Mouse (Mus musculus) intestine, embryonic 15.5 days (tissue): ENCODE measurements around the gene Hmgcll1. TPM values are rescaled to one million over a fixed set of nuclear protein-coding genes. Genes with fewer than 3 reads are reported as not detected.

ENCODE experiments used
- ATAC-seq: fragments of 200-750 bp; cut with Nextera tagmentation; 2 replicates; pipeline ENCODE4 v1.8.0; 2017; ENCODE audit warnings: moderate TSS enrichment, moderate library complexity
- H3K27ac ChIP-seq: fragments of 300-500 bp; sonication (generic); 2 replicates; pipeline ENCODE4 v1.5.1; 2015; ENCODE audit warnings: mild to moderate bottlenecking, inconsistent platforms
- H3K27me3 ChIP-seq: fragments of 300-500 bp; sonication (generic); replicated peaks from 2 replicates; pipeline ENCODE4 v1.6.1; 2015; ENCODE audit warnings: inconsistent platforms
- H3K36me3 ChIP-seq: fragments of 300-500 bp; sonication (generic); 2 replicates; pipeline ENCODE4 v1.6.1; 2015; ENCODE audit warnings: inconsistent platforms
- H3K4me1 ChIP-seq: fragments of 300-500 bp; sonication (generic); replicated peaks from 2 replicates; pipeline ENCODE4 v1.6.1; 2015; ENCODE audit warnings: inconsistent platforms
- H3K4me2 ChIP-seq: fragments of 300-500 bp; sonication (generic); replicated peaks from 2 replicates; pipeline ENCODE4 v1.6.1; 2015; ENCODE audit warnings: mild to moderate bottlenecking, inconsistent platforms
- H3K4me3 ChIP-seq: fragments of 300-500 bp; sonication (generic); replicated peaks from 2 replicates; pipeline ENCODE4 v1.5.1; 2015; ENCODE audit warnings: inconsistent platforms
- H3K9ac ChIP-seq: fragments of 300-500 bp; sonication (generic); 2 replicates; pipeline ENCODE4 v1.6.1; 2015; ENCODE audit warnings: inconsistent platforms
- H3K9me3 ChIP-seq: fragments of 300-500 bp; sonication (generic); 2 replicates; pipeline ENCODE4 v1.6.1; 2016; ENCODE audit warnings: inconsistent platforms
- WGBS: fragments of 180-500 bp; shearing (Covaris S2); methylation state at CpG from one replicate; pipeline ENCODE4 v1.1.7; 2015; 5-methylcytosine and 5-hydroxymethylcytosine counted together
- polyA plus RNA-seq: library from polyadenylated mRNA; unstranded; fragments of >200 nt; fragmentation: Nextera tagmentation; extraction: Ambion mirVana; gene quantifications from 2 replicates; pipeline ENCODE4 v1.2.1, GENCODE M21; 2015

Hmgcll1 gene
- polyA plus RNA-seq, 1 experiment from 2014 or later, result 1.2 TPM

GRCm38 (mm10) chr9:76023551-76023973 lies 8.9 kb downstream of the Hmgcll1 start:
- H3K4me2 ChIP-seq, result no peak overlapping the region
- H3K4me1 ChIP-seq, result no peaks in the 10 kb centered on the region
- no peaks in the 10 kb centered on the region for H3K27me3 ChIP-seq
- no peaks in the 10 kb centered on the region for H3K9me3 ChIP-seq
- H3K27ac ChIP-seq, result no peak overlapping the region
- WGBS, result 73% methylated on average over 5 of the region's 5 CpGs
- no peaks in the 10 kb centered on the region for H3K36me3 ChIP-seq
- H3K9ac ChIP-seq, result no peak overlapping the region
- ATAC-seq, result no peak
- H3K4me3 ChIP-seq, result no peak overlapping the region

GRCm38 (mm10) chr9:76024277-76025246 lies 9.9 kb downstream of the Hmgcll1 start:
- 51% methylated on average over 5 of the region's 5 CpGs for WGBS
- no peak overlapping the region; the same call in 1 of the 2 replicates for H3K27ac ChIP-seq

GRCm38 (mm10) chr9:76029471-76030199 lies 15.0 kb downstream of the Hmgcll1 start:
- no peaks in the 10 kb centered on the region for H3K4me1 ChIP-seq
- no peak for ATAC-seq
- H3K9ac ChIP-seq, result no peak overlapping the region
- no peaks in the 10 kb centered on the region for H3K27me3 ChIP-seq
- H3K4me3 ChIP-seq, result no peak overlapping the region
- no peaks in the 10 kb centered on the region for H3K36me3 ChIP-seq
- WGBS, result 72% methylated on average over 16 of the region's 16 CpGs
- H3K9me3 ChIP-seq, result no peaks in the 10 kb centered on the region
- H3K4me2 ChIP-seq, result no peak overlapping the region
- no peak overlapping the region for H3K27ac ChIP-seq

More at GRCm38 (mm10) chr9:76024277-76025246, 9.9 kb downstream of the Hmgcll1 start:
- Histone ChIP-seq H3K9ac (no peak overlapping the region), H3K27me3 (no peaks in the 10 kb centered on the region), H3K36me3 (no peaks in the 10 kb centered on the region), H3K4me2 (no peak overlapping the region), H3K9me3 (no peaks in the 10 kb centered on the region), H3K4me1 (no peaks in the 10 kb centered on the region), H3K4me3 (no peak overlapping the region)
- no peak for ATAC-seq

- H3K9me3 ChIP-seq, result no peaks in the 10 kb centered on the region
- 57% methylated on average over 7 of the region's 7 CpGs for WGBS
Measured at GRCm38 (mm10) chr9:76035058-76035457, 20.4 kb downstream of the Hmgcll1 start.

GRCm38 (mm10) chr9:76038327-76039103 lies 23.9 kb downstream of the Hmgcll1 start:
- no peak for ATAC-seq
- no peaks in the 10 kb centered on the region for H3K27me3 ChIP-seq
- no peak overlapping the region for H3K4me2 ChIP-seq
- no peaks in the 10 kb centered on the region for H3K9me3 ChIP-seq
- 56% methylated on average over 9 of the region's 9 CpGs for WGBS
- no peak overlapping the region for H3K4me3 ChIP-seq
- no peaks in the 10 kb centered on the region for H3K4me1 ChIP-seq
- H3K9ac ChIP-seq, result no peak overlapping the region
- H3K36me3 ChIP-seq, result no peaks in the 10 kb centered on the region
- H3K27ac ChIP-seq, result no peak overlapping the region

More at GRCm38 (mm10) chr9:76035058-76035457, 20.4 kb downstream of the Hmgcll1 start:
- Histone ChIP-seq H3K9ac (no peak overlapping the region), H3K36me3 (no peaks in the 10 kb centered on the region), H3K4me1 (no peaks in the 10 kb centered on the region), H3K4me2 (no peak overlapping the region), H3K4me3 (no peak overlapping the region), H3K27ac (no peak overlapping the region), H3K27me3 (no peaks in the 10 kb centered on the region)
- no peak for ATAC-seq

- 87% methylated on average over 5 of the region's 5 CpGs for WGBS
- no peak overlapping the region for H3K4me2 ChIP-seq
- no peak for ATAC-seq
Measured at GRCm38 (mm10) chr9:76039711-76040110, 25.1 kb downstream of the Hmgcll1 start.

GRCm38 (mm10) chr9:76043341-76043740 lies 28.7 kb downstream of the Hmgcll1 start:
- no peak for ATAC-seq
- Histone ChIP-seq H3K4me1 (no peaks in the 10 kb centered on the region), H3K27ac (no peak overlapping the region), H3K27me3 (no peaks in the 10 kb centered on the region), H3K9ac (no peak overlapping the region), H3K9me3 (no peaks in the 10 kb centered on the region), H3K4me2 (no peak overlapping the region), H3K36me3 (no peaks in the 10 kb centered on the region), H3K4me3 (no peak overlapping the region)
- WGBS, result 78% methylated on average over 5 of the region's 5 CpGs

More at GRCm38 (mm10) chr9:76039711-76040110, 25.1 kb downstream of the Hmgcll1 start:
- Histone ChIP-seq H3K27ac (no peak overlapping the region), H3K4me1 (no peaks in the 10 kb centered on the region), H3K27me3 (no peaks in the 10 kb centered on the region), H3K9me3 (no peaks in the 10 kb centered on the region), H3K9ac (no peak overlapping the region), H3K36me3 (no peaks in the 10 kb centered on the region), H3K4me3 (no peak overlapping the region)

- Histone ChIP-seq H3K27me3 (no peaks in the 10 kb centered on the region), H3K9ac (no peak overlapping the region), H3K9me3 (no peaks in the 10 kb centered on the region), H3K36me3 (no peaks in the 10 kb centered on the region), H3K4me2 (no peak overlapping the region), H3K27ac (no peak overlapping the region), H3K4me1 (no peaks in the 10 kb centered on the region), H3K4me3 (no peak overlapping the region)
- 69% methylated on average over 3 of the region's 3 CpGs for WGBS
- ATAC-seq, result no peak
Measured at GRCm38 (mm10) chr9:76060935-76061334, 46.3 kb downstream of the Hmgcll1 start.

- ATAC-seq, result no peak
- H3K27me3 ChIP-seq, result no peaks in the 10 kb centered on the region
- H3K4me2 ChIP-seq, result no peak overlapping the region
- no peak overlapping the region for H3K4me3 ChIP-seq
- no peaks in the 10 kb centered on the region for H3K36me3 ChIP-seq
- H3K9ac ChIP-seq, result no peak overlapping the region
- H3K9me3 ChIP-seq, result no peaks in the 10 kb centered on the region
- WGBS, result 45% methylated on average over 4 of the region's 4 CpGs
- H3K4me1 ChIP-seq, result no peaks in the 10 kb centered on the region
- no peak overlapping the region for H3K27ac ChIP-seq
Measured at GRCm38 (mm10) chr9:76061492-76061891, 46.8 kb downstream of the Hmgcll1 start.

- H3K4me2 ChIP-seq, result no peak overlapping the region
- H3K36me3 ChIP-seq, result no peaks in the 10 kb centered on the region
- ATAC-seq, result no peak
- H3K9ac ChIP-seq, result no peak overlapping the region
- WGBS, result 50% methylated on average over 2 of the region's 2 CpGs
- H3K27ac ChIP-seq, result no peak overlapping the region
- H3K4me3 ChIP-seq, result no peak overlapping the region
- no peaks in the 10 kb centered on the region for H3K27me3 ChIP-seq
- no peaks in the 10 kb centered on the region for H3K9me3 ChIP-seq
- H3K4me1 ChIP-seq, result no peaks in the 10 kb centered on the region
Measured at GRCm38 (mm10) chr9:76064164-76064563, 49.5 kb downstream of the Hmgcll1 start.

- Histone ChIP-seq H3K27ac (no peak overlapping the region), H3K36me3 (no peaks in the 10 kb centered on the region), H3K4me1 (no peaks in the 10 kb centered on the region), H3K4me3 (no peak overlapping the region), H3K9me3 (no peaks in the 10 kb centered on the region), H3K9ac (no peak overlapping the region), H3K4me2 (no peak overlapping the region), H3K27me3 (no peaks in the 10 kb centered on the region)
- no peak for ATAC-seq
- 37% methylated on average over 2 of the region's 2 CpGs for WGBS
Measured at GRCm38 (mm10) chr9:76091561-76091960, 76.9 kb downstream of the Hmgcll1 start.

GRCm38 (mm10) chr9:76097221-76097620 lies 82.6 kb downstream of the Hmgcll1 start:
- Histone ChIP-seq H3K27me3 (no peaks in the 10 kb centered on the region), H3K4me2 (no peak overlapping the region), H3K4me1 (no peaks in the 10 kb centered on the region), H3K27ac (no peak overlapping the region), H3K36me3 (no peaks in the 10 kb centered on the region), H3K9ac (no peak overlapping the region), H3K9me3 (no peaks in the 10 kb centered on the region), H3K4me3 (no peak overlapping the region)
- 84% methylated on average over 5 of the region's 5 CpGs for WGBS
- ATAC-seq, result no peak
